Mouse (Mus musculus): Measurements from ENCODE around the gene Sptlc3. TPM values are rescaled to one million over a fixed set of nuclear protein-coding genes. Genes with fewer than 3 reads are reported as not detected.

Sptlc3 gene
- total and polyA plus RNA-seq, 3 experiments, result not detected

- TF ChIP-seq CTCF (IDR thresholded peaks at IDR 0.05 in 2 of 3, conservative IDR thresholded peaks at IDR 0.05 in 1 of 3; ENCODE audit: control insufficient read depth in 1 of 3, insufficient read depth in 1 of 3, low read depth in 2 of 3, low read length in 3 of 3, poor library complexity in 1 of 3, severe bottlenecking in 1 of 3) (no peak), ZC3H11A (IDR thresholded peaks at IDR 0.05; ENCODE audit: low read depth, low read length) (no peak)
- Histone ChIP-seq H3K9ac (ENCODE audit: control insufficient read depth, low read depth, low read length, poor library complexity, severe bottlenecking) (no peak overlapping the region), H3K27ac (ENCODE audit: control insufficient read depth, low read depth, low read length) (no peak overlapping the region), H3K9me3 (replicated peaks; ENCODE audit: insufficient read depth, low read length) (no peaks in the 10 kb centered on the region), H3K27me3 (ENCODE audit: control insufficient read depth in 1 of 2, insufficient read depth in 2 of 2, low read length in 2 of 2) (no peaks in the 10 kb centered on the region), H3K4me3 (ENCODE audit: control insufficient read depth in 1 of 2, insufficient read depth in 1 of 2, low read depth in 2 of 2, low read length in 2 of 2) (no peak overlapping the region), H3K79me2 (ENCODE audit: control insufficient read depth, insufficient read depth, low read length, poor library complexity) (no peaks in the 10 kb centered on the region), H3K4me1 (ENCODE audit: control insufficient read depth in 1 of 2, insufficient read depth in 2 of 2, low read length in 2 of 2) (no peaks in the 10 kb centered on the region), H3K36me3 (ENCODE audit: control insufficient read depth in 1 of 2, insufficient read depth in 2 of 2, low read length in 2 of 2) (no peaks in the 10 kb centered on the region)
- DNase-seq (ENCODE audit: low read depth, low spot score), result no peak
Measured at GRCm38 (mm10) chr2:139609231-139609630, 115.5 kb downstream of the Sptlc3 start.

- no peak overlapping the region for H3K4me3 ChIP-seq (ENCODE audit: control insufficient read depth in 1 of 2, insufficient read depth in 1 of 2, low read depth in 2 of 2, low read length in 2 of 2)
- no peak for DNase-seq (ENCODE audit: low read depth, low spot score)
- H3K9me3 ChIP-seq (replicated peaks; ENCODE audit: insufficient read depth, low read length), result no peaks in the 10 kb centered on the region
- no peaks in the 10 kb centered on the region for H3K36me3 ChIP-seq (ENCODE audit: control insufficient read depth in 1 of 2, insufficient read depth in 2 of 2, low read length in 2 of 2)
- H3K9ac ChIP-seq (ENCODE audit: control insufficient read depth, low read depth, low read length, poor library complexity, severe bottlenecking), result no peak overlapping the region
- H3K79me2 ChIP-seq (ENCODE audit: control insufficient read depth, insufficient read depth, low read length, poor library complexity), result no peaks in the 10 kb centered on the region
- H3K27me3 ChIP-seq (ENCODE audit: control insufficient read depth in 1 of 2, insufficient read depth in 2 of 2, low read length in 2 of 2), result no peaks in the 10 kb centered on the region
- no peak overlapping the region for H3K27ac ChIP-seq (ENCODE audit: control insufficient read depth, low read depth, low read length)
- no peaks in the 10 kb centered on the region for H3K4me1 ChIP-seq (ENCODE audit: control insufficient read depth in 1 of 2, insufficient read depth in 2 of 2, low read length in 2 of 2)
- TF ChIP-seq TCF12 (IDR thresholded peaks at IDR 0.05; ENCODE audit: low read depth, low read length) (no peak), TAL1 (IDR thresholded peaks at IDR 0.05; ENCODE audit: low read length) (no peak), TBP (IDR thresholded peaks at IDR 0.05; ENCODE audit: low read depth, low read length) (no peak), CHD1 (IDR thresholded peaks at IDR 0.05; ENCODE audit: low read depth, low read length) (no peak), KAT2A (conservative IDR thresholded peaks at IDR 0.05; ENCODE audit: low read depth, low read length) (no peak), POLR2A (IDR thresholded peaks at IDR 0.05; ENCODE audit: control insufficient read depth in 1 of 2, insufficient read depth in 1 of 2, low read depth in 1 of 2, low read length in 2 of 2, poor library complexity in 1 of 2) (no peak), GABPA (IDR thresholded peaks at IDR 0.05; ENCODE audit: low read depth, low read length) (no peak), ETS1 (IDR thresholded peaks at IDR 0.05; ENCODE audit: low read depth, low read length) (no peak)
Measured at GRCm38 (mm10) chr2:139609662-139610291, 116.1 kb downstream of the Sptlc3 start.

GRCm38 (mm10) chr2:139612410-139613107, 118.8 kb downstream of the Sptlc3 start:
- Histone ChIP-seq H3K36me3 (ENCODE audit: control insufficient read depth in 1 of 2, insufficient read depth in 2 of 2, low read length in 2 of 2) (no peaks in the 10 kb centered on the region), H3K4me1 (ENCODE audit: control insufficient read depth in 1 of 2, insufficient read depth in 2 of 2, low read length in 2 of 2) (no peaks in the 10 kb centered on the region), H3K9ac (ENCODE audit: control insufficient read depth, low read depth, low read length, poor library complexity, severe bottlenecking) (no peak overlapping the region), H3K9me3 (replicated peaks; ENCODE audit: insufficient read depth, low read length) (no peaks in the 10 kb centered on the region), H3K27me3 (ENCODE audit: control insufficient read depth in 1 of 2, insufficient read depth in 2 of 2, low read length in 2 of 2) (no peaks in the 10 kb centered on the region), H3K4me3 (ENCODE audit: control insufficient read depth in 1 of 2, insufficient read depth in 1 of 2, low read depth in 2 of 2, low read length in 2 of 2) (no peak overlapping the region), H3K27ac (ENCODE audit: control insufficient read depth, low read depth, low read length) (no peak overlapping the region), H3K79me2 (ENCODE audit: control insufficient read depth, insufficient read depth, low read length, poor library complexity) (no peaks in the 10 kb centered on the region)
- no peak for TF ChIP-seq ZMIZ1 (IDR thresholded peaks at IDR 0.05; ENCODE audit: low read depth, low read length)
- TF ChIP-seq RCOR1 (IDR thresholded peaks at IDR 0.05; ENCODE audit: low read depth, low read length), result no peak
- no peak for TF ChIP-seq MAFK (IDR thresholded peaks at IDR 0.05; ENCODE audit: borderline replicate concordance, low read depth, low read length)
- TF ChIP-seq TAL1 (IDR thresholded peaks at IDR 0.05; ENCODE audit: low read length), result no peak
- TF ChIP-seq HCFC1 (IDR thresholded peaks at IDR 0.05; ENCODE audit: low read depth, low read length), result no peak
- no peak for DNase-seq (ENCODE audit: low read depth, low spot score)

Measured in MEL (cell line).